Mouse (Mus musculus) R1 (cell line): ENCODE measurements at regions not wholly inside any gene's neighbourhood (a gene's known extent, or its start where the extent isn't known, plus 50 kb on each side); places are given as distances from the start of the nearest gene placed in this dataset.
A peak's percentile ranks its signal among the peaks of the same experiment; 100 is the strongest.

Experiments
- DNase-seq: peaks from one replicate; pipeline ENCODE4 v3.0.0-alpha.2; 2018; ENCODE audit warnings: low read depth, low spot score

- no peak for DNase-seq
These were observed 286.6 kb upstream of the Prkd1 start for GRCm38 (mm10) chr12:50935516-50935915.

- DNase-seq: no peak
These were observed 283.6 kb upstream of the Prkd1 start for GRCm38 (mm10) chr12:50932496-50932895.

- no peak for DNase-seq
These were observed 280.7 kb upstream of the Prkd1 start for GRCm38 (mm10) chr12:50929641-50930040.

GRCm38 (mm10) chr12:50926234-50926633 lies 277.3 kb upstream of the Prkd1 start:
- DNase-seq: no peak

- no peak for DNase-seq
These were observed 272.8 kb upstream of the Prkd1 start for GRCm38 (mm10) chr12:50921739-50922138.

- no peak for DNase-seq
These were observed 250.9 kb upstream of the Prkd1 start for GRCm38 (mm10) chr12:50899609-50900447.

- no peak for DNase-seq
These were observed 248.8 kb upstream of the Prkd1 start for GRCm38 (mm10) chr12:50897606-50898166.

GRCm38 (mm10) chr12:50893604-50894003 lies 244.7 kb upstream of the Prkd1 start:
- no peak for DNase-seq

- DNase-seq: no peak
These were observed 226.9 kb upstream of the Prkd1 start for GRCm38 (mm10) chr12:50875796-50876195.

- no peak for DNase-seq
These were observed 225.1 kb upstream of the Prkd1 start for GRCm38 (mm10) chr12:50874024-50874398.

GRCm38 (mm10) chr12:50873390-50874023 lies 224.6 kb upstream of the Prkd1 start:
- no peak for DNase-seq

- no peak for DNase-seq
These were observed 202.7 kb upstream of the Prkd1 start for GRCm38 (mm10) chr12:50851644-50852043.

- no peak for DNase-seq
These were observed 199.1 kb upstream of the Prkd1 start for GRCm38 (mm10) chr12:50847976-50848375.

- DNase-seq: no peak
These were observed 193.8 kb upstream of the Prkd1 start for GRCm38 (mm10) chr12:50842744-50843143.

- DNase-seq: no peak
These were observed 190.5 kb upstream of the Prkd1 start for GRCm38 (mm10) chr12:50839391-50839790.

- no peak for DNase-seq
These were observed 159.9 kb upstream of the Prkd1 start for GRCm38 (mm10) chr12:50808731-50809281.

- DNase-seq: no peak
These were observed 155.5 kb upstream of the Prkd1 start for GRCm38 (mm10) chr12:50804391-50804790.

- peak; percentile 7 for DNase-seq
These were observed 116.5 kb upstream of the Prkd1 start for GRCm38 (mm10) chr12:50765156-50765940.

GRCm38 (mm10) chr12:50764457-50764856 lies 115.6 kb upstream of the Prkd1 start:
- DNase-seq: no peak

GRCm38 (mm10) chr12:50734135-50734534 lies 85.2 kb upstream of the Prkd1 start:
- DNase-seq: no peak

- no peak for DNase-seq
These were observed 63.7 kb upstream of the Prkd1 start for GRCm38 (mm10) chr12:50712615-50713014.
